Mouse (Mus musculus): Measurements from ENCODE around the gene Tmem199. TPM values are rescaled to one million over a fixed set of nuclear protein-coding genes. Genes with fewer than 3 reads are reported as not detected.

The Tmem199 gene
- polyA plus RNA-seq (2015; fragmentation: Nextera tagmentation; extraction: Ambion mirVana), result 56.7 and 57.1 TPM in 2 replicates

DNA sequence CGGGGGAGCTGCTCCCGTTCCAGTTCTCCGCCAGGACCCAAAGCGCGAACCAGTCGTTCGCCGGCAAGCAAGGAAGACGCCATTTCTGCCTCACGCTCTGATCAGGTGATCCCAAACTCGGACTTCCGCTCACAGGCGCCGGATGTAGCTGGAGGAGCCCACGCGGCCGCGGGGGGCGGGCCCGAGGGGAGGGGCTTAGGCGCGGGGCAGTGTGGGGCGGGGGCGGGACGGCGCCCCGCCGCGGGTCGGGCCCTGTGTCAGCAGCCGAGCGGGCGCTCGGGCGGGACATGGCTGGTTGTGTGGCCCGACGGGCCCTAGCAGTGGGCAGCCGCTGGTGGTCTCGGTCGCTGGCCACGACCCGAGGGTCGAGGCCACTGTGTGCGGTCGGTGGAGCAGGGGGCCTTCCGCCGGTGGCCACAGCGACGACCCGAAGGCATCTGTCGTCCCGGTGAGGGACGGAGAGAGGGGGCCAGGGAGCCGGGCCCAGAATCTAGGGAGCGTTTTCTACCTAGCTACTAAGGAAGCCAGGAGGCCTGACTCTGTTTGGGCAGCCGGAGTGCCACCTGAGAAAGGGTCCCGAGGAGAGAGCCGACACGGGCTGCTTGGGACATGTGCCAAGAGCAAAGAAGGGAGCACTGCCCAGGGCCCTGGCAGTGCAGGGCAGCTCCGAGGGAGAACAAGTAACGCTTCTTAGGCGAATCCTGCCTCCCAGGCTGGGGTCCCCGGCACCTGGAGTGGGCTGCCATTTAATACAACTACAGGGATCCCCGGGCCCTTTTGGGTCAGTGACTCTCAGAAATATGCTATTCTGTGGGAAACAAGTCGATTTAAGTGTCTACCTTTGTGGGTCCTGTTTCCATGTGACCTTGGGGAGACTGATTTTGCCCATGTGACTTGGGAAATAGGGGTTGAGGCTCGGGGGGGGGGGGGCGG, at the start of gene Tmem199, which contains the start of gene Poldip2:
TSS of gene Tmem199 (minus strand) at position 148 of the 933 bp plus-strand sequence.
TSS of gene Poldip2 (plus strand) at position 169 of the 933 bp plus-strand sequence.
- no peaks in the 10 kb centered on the region for H3K27me3 ChIP-seq
- no peaks in the 10 kb centered on the region for H3K9me3 ChIP-seq (replicated peaks)
- peak within 1 kb of the TSS; percentile 93 for H3K9ac ChIP-seq
- peaks cover 19% of the 10 kb centered on the region for H3K4me1 ChIP-seq
- WGBS, result under 1% methylated on average over 50 of the region's 67 CpGs
- H3K27ac ChIP-seq, result peak within 1 kb of the TSS; percentile 86
- peak; percentile 95 for ATAC-seq (replicated peaks; ENCODE audit: low FRiP score)
- H3K36me3 ChIP-seq, result peaks cover 63% of the 10 kb centered on the region
- peak within 1 kb of the TSS; percentile 82 for H3K4me3 ChIP-seq (replicated peaks)
- peak within 1 kb of the TSS; percentile 87 for H3K4me2 ChIP-seq

DNA sequence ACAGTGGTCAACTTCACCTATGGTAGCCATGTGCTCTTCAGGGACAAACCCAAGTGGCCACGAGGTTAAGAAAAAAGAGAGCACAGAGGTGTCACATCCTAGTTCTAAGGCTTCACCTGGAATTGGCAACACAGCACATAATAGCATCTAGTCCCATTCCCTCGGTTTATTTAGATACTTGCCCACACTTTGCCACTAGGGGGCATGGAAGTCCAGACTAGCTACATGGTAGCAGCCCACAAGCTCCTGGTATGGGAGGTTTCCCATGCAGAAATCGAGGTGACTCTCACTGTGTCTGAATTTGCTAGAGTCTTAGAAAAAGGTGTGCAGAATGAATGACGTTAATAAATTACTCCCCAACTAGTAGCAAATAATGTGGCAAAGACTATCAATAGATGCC, 48.5 kb upstream of the Tmem199 start:
- H3K4me3 ChIP-seq (replicated peaks), result no peak overlapping the region
- H3K9me3 ChIP-seq (replicated peaks), result no peaks in the 10 kb centered on the region
- H3K4me1 ChIP-seq, result no peaks in the 10 kb centered on the region
- 0 out of 2 replicates have a peak, but pooled peaks have one; percentile 74 for ATAC-seq (replicated peaks; ENCODE audit: low FRiP score)
- H3K36me3 ChIP-seq, result peaks cover 2% of the 10 kb centered on the region; the same call in 1 of the 2 replicates
- no peak overlapping the region for H3K4me2 ChIP-seq
- 18% methylated on average over 4 of the region's 4 CpGs for WGBS
- H3K27ac ChIP-seq, result no peak overlapping the region
- no peak overlapping the region for H3K9ac ChIP-seq
- H3K27me3 ChIP-seq, result no peaks in the 10 kb centered on the region

DNA sequence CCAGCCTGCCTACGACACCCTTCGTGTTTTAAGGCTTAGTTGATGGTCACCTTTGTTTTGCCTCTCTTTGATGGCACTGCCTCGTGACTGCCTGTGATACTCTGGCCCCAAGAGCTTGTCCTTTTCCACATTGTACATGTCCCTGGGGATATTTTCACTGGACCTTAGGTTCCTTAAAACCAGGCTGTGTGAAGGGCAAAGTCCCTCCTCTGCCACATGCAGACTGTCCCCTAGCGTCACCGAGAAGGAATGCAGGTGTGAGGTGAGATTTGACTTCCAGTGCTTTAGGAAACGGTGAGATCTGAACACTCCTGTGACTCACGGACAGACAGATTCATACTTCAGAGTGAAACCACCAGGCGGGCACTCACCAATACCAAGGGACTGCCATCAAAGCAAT, 45.3 kb upstream of the Tmem199 start:
- no peak for ATAC-seq (replicated peaks; ENCODE audit: low FRiP score)
- H3K9me3 ChIP-seq (replicated peaks), result no peaks in the 10 kb centered on the region
- 59% methylated on average over 8 of the region's 8 CpGs for WGBS

DNA sequence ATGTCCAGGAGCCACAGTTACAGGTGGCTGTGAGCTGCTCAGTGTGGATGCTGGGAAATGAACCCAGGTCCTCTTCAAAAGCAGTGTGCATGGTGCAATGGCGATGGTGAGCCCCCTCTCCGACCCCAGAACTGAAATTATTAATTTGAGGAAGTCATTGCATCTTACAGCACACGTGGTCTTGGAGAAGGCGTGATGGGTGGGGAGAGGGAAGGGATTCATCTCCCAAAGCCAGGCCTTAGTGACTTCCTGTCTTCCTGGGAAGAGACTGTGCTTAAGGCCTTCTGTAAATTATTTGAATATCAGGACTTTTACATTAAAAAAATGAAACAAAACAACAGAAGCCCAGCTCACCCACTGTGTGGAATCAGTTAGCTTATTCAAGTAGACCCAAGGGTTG, 44.1 kb upstream of the Tmem199 start:
- Histone ChIP-seq H3K36me3 (no peaks in the 10 kb centered on the region), H3K4me2 (no peak overlapping the region), H3K27ac (no peak overlapping the region), H3K4me3 (replicated peaks) (no peak overlapping the region), H3K9me3 (replicated peaks) (no peaks in the 10 kb centered on the region), H3K9ac (no peak overlapping the region), H3K27me3 (no peaks in the 10 kb centered on the region), H3K4me1 (peaks cover 3% of the 10 kb centered on the region)
- WGBS, result 72% methylated on average over 4 of the region's 4 CpGs
- no peak for ATAC-seq (replicated peaks; ENCODE audit: low FRiP score)

More for the DNA sequence above, 45.3 kb upstream of the Tmem199 start:
- Histone ChIP-seq H3K36me3 (no peaks in the 10 kb centered on the region), H3K4me3 (replicated peaks) (no peak overlapping the region), H3K4me2 (no peak overlapping the region), H3K27me3 (no peaks in the 10 kb centered on the region), H3K4me1 (no peaks in the 10 kb centered on the region), H3K9ac (no peak overlapping the region), H3K27ac (no peak overlapping the region)

DNA sequence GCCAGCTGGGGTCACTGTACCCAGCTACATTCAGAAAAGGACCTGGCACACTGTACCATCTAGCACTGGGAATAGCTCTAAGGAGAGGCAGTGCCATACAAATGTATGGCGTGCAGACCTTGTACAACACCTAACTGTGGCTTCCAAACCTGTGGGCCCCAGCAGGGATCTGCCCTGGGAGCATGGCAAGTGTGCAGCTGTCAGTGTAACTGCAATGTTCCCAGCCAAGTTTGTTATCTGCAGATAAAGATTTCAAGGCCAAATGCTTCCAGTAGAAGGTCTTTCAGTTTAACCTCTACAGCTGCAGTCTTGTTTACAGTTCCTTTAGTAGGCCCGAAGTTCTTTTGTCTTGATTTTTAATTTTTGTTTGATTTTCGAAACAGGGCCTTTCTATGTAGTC, 43.7 kb upstream of the Tmem199 start:
- Histone ChIP-seq H3K4me2 (no peak overlapping the region), H3K27me3 (no peaks in the 10 kb centered on the region), H3K9ac (no peak overlapping the region), H3K4me1 (peaks cover 6% of the 10 kb centered on the region), H3K27ac (no peak overlapping the region), H3K4me3 (replicated peaks) (no peak overlapping the region), H3K36me3 (no peaks in the 10 kb centered on the region), H3K9me3 (replicated peaks) (no peaks in the 10 kb centered on the region)
- WGBS, result 82% methylated on average over 3 of the region's 3 CpGs
- ATAC-seq (replicated peaks; ENCODE audit: low FRiP score), result no peak

DNA sequence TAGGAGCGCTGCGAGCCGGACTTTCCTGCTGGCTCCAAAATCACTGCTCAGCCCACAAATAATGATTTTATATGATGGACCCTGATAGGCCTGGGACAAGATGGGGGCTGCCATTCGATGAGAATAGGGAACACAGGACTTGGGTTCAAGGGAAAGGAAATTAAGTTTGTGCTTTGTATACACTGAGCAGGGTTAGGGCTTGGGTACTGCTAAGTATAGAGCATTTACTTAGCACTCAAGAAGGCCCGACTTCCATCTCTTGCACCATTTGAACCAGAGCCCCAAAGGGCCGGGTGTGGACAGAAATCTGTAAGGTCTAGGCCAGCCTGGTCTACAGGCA, 39.1 kb upstream of the Tmem199 start:
- Histone ChIP-seq H3K4me3 (replicated peaks) (peak overlapping the region; percentile 71), H3K9ac (peak overlapping the region; percentile 55; the same call in 1 of the 2 replicates), H3K4me2 (peak overlapping the region; percentile 82), H3K27ac (peak overlapping the region; percentile 90), H3K27me3 (no peaks in the 10 kb centered on the region), H3K36me3 (no peaks in the 10 kb centered on the region), H3K9me3 (replicated peaks) (no peaks in the 10 kb centered on the region), H3K4me1 (peaks cover 26% of the 10 kb centered on the region)
- 31% methylated on average over 6 of the region's 6 CpGs for WGBS
- peak; percentile 43; the same call in 1 of the 2 replicates for ATAC-seq (replicated peaks; ENCODE audit: low FRiP score)

DNA sequence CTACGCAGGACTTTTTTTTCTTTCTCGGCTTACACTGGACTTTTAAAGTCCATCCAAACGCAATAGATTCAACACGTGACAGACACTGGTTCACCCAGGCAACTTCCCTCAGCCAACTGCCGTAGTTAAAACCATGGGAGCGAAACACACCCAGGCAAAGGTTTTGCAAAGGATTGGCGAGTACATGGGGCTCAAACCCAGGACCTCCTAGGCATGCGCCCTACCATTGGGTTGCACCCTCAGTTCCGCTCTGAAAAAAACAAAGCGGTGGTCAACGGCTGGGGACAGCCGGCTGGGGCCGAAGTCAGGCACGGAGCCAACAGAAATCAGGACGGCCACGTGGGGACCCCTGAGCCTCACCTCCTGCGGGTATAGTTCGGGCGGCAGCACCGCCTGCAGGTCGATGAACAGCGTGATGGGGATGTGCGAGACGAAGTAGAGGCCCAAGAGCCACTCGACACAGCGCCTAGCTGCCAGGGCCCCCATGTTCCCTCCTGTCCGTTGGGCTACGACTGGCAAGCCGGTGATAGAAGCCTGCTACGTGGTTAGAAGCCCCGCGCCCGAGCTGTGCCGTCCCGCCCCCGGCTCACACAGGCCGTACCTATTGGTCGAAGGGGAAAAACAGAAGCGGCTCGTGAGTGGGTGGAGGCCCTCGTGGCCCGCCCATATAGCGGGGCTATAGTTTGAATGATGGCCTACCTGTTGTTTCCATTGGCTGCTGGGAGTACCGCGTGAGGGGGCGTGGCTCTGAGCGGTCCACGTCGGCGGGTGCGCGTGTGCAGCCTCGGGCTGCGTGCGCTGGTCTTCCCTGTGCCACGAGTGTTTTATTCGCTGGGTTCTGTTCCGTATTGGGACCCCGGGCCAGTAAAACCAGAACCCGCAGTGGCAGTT, 38.4 kb upstream of the Tmem199 start, which contains the start of gene Tmem97:
TSS of gene Tmem97 (minus strand) at position 610 of the 891 bp plus-strand sequence.
- Histone ChIP-seq H3K9me3 (replicated peaks) (no peaks in the 10 kb centered on the region), H3K9ac (peak within 1 kb of the TSS; percentile 69), H3K4me2 (peak within 1 kb of the TSS; percentile 82), H3K27ac (peak within 1 kb of the TSS; percentile 90), H3K4me3 (replicated peaks) (peak within 1 kb of the TSS; percentile 71), H3K36me3 (peaks cover 5% of the 10 kb centered on the region; the same call in 1 of the 2 replicates), H3K27me3 (no peaks in the 10 kb centered on the region), H3K4me1 (peaks cover 26% of the 10 kb centered on the region)
- under 1% methylated on average over 60 of the region's 60 CpGs for WGBS
- ATAC-seq (replicated peaks; ENCODE audit: low FRiP score), result peak; percentile 99

DNA sequence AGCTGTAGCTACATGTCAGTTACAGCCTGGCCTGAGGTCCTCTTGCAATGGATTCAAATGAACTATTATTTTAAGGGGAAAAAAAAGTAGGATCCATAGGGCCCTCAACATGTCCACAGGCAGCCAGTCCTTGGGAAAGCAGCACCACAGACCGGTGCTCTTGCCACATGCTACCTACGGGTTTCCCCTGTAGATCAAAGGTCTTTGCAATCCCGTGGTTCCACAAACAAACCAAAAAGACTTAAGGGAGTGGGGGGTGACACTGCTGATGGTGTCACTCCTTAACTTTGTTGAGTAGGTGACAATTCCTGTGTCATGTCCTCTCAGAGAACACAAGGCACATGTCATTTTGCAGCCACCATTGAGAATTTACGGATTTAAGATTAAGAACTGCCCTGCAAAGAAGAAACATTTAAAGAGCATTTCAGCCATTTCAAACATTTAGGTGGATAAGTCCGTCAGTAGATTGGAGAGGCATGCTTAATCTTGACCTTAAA, 37.6 kb upstream of the Tmem199 start:
- Histone ChIP-seq H3K4me3 (replicated peaks) (peak overlapping the region; percentile 71), H3K27me3 (no peaks in the 10 kb centered on the region), H3K27ac (0 out of 2 replicates have a peak overlapping the region, but pooled peaks have one; percentile 90), H3K36me3 (peaks cover 14% of the 10 kb centered on the region; the same call in 1 of the 2 replicates), H3K4me1 (peaks cover 26% of the 10 kb centered on the region), H3K4me2 (peak overlapping the region; percentile 82), H3K9me3 (replicated peaks) (no peaks in the 10 kb centered on the region), H3K9ac (peak overlapping the region; percentile 69)
- 4% methylated on average over 5 of the region's 5 CpGs for WGBS
- ATAC-seq (replicated peaks; ENCODE audit: low FRiP score), result no peak

DNA sequence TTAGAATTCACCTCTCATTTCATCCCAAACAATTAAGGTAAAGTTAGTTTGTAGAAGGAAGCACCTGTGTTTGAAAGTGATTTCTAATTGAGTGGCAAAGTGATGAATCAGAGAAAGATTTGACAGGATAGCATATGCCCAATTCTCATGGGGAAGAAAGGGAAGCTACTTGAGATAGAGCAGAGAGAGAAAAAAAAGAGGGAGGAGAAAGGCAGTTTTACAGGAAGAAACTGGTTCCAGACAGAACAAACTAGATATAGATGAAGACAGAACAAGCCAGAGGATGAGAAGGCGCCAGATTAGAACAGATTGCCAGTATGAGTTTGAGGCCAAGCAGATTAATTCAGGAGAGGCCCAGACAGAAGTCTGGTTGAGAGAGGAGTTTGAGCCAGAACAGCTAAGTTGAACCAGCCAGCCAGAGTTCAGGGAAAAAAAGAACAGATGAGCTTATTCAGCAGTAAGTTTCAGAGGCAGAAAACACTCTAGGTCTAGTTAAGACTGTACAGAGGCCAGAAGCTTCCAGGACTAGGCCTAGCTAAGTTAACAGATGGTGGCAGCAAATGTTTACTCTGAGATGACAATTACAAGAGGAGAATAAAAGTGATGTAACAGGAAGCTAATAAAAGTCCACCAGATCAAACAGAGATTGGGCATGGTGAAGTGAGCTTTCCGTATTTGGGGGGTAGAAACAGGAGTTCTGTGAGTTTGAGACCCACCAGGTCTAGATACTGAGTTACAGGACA, 35.9 kb upstream of the Tmem199 start:
- Histone ChIP-seq H3K27me3 (no peaks in the 10 kb centered on the region), H3K9me3 (replicated peaks) (no peaks in the 10 kb centered on the region), H3K4me2 (0 out of 2 replicates have a peak overlapping the region, but pooled peaks have one; percentile 12), H3K4me1 (peaks cover 26% of the 10 kb centered on the region), H3K27ac (no peak overlapping the region), H3K4me3 (replicated peaks) (no peak overlapping the region), H3K9ac (no peak overlapping the region), H3K36me3 (peaks cover 29% of the 10 kb centered on the region)
- 76% methylated on average over 2 of the region's 2 CpGs for WGBS
- no peak for ATAC-seq (replicated peaks; ENCODE audit: low FRiP score)

DNA sequence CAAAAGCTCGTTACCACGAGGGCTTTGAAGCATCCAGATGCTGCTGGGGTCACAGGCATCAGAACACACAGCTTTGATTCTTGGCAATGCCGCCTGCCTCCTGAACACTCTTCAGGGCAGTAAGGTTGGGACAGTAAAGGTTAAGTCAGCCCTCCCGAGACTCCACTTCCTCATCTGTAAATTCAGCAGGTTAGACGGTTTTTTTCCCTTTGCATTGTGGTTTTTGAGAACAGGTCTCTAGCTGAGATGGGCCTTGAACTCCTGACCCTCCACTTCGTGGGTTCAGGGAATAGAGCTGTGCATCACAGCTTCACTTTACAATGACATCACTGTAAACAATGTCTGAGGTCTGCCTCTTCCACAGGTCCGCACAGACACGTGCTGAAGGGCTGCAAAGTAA, 33.2 kb upstream of the Tmem199 start:
- Histone ChIP-seq H3K4me3 (replicated peaks) (no peak overlapping the region), H3K9ac (no peak overlapping the region), H3K27ac (no peak overlapping the region), H3K27me3 (no peaks in the 10 kb centered on the region), H3K9me3 (replicated peaks) (no peaks in the 10 kb centered on the region), H3K4me1 (peaks cover 20% of the 10 kb centered on the region), H3K4me2 (no peak overlapping the region), H3K36me3 (peaks cover 52% of the 10 kb centered on the region)
- no peak for ATAC-seq (replicated peaks; ENCODE audit: low FRiP score)
- 67% methylated on average over 8 of the region's 8 CpGs for WGBS

Data from kidney, embryonic 15.5 days (tissue).